Mouse (Mus musculus) spleen, postnatal 0 days (tissue): ENCODE results near the gene Gm4133. TPM values are rescaled to one million over a fixed set of nuclear protein-coding genes. Genes with fewer than 3 reads are reported as not detected.

Experiments
- polyA plus RNA-seq: library from polyadenylated mRNA; unstranded; fragments of >200 nt; fragmentation: Nextera tagmentation; extraction: Ambion mirVana; gene quantifications from 2 replicates; pipeline ENCODE4 v1.2.1, GENCODE M21; 2015

The Gm4133 gene
- not detected in 2 replicates for polyA plus RNA-seq

GRCm38 (mm10) chr7:20333965-20334364 is at the start of gene Gm4133:
TSS of gene Gm4133 (minus strand) at chr7:20334065.

GRCm38 (mm10) chr7:20375310-20375709 is 41.4 kb upstream of the Gm4133 start, which contains the start of gene Gm5728:
TSS of gene Gm5728 (minus strand) at chr7:20375410.

Other genes starting within 250 kb of the Gm4133 start
- gene Vmn1r91, start 234.4 kb downstream of the Gm4133 start, polyA plus RNA-seq = not detected in 2 replicates
- not detected in 2 replicates for gene Gm16442, start 211.5 kb downstream of the Gm4133 start, polyA plus RNA-seq
- gene Vmn1r93, start 195.0 kb downstream of the Gm4133 start, polyA plus RNA-seq = not detected in 2 replicates
- gene Vmn1r94, start 165.7 kb downstream of the Gm4133 start, polyA plus RNA-seq = not detected in 2 replicates
- gene Vmn1r95, start 140.4 kb downstream of the Gm4133 start, polyA plus RNA-seq = not detected in 2 replicates
- gene Gm6164, start 128.5 kb downstream of the Gm4133 start, polyA plus RNA-seq = not detected in 2 replicates
- gene Gm4498, start 100.2 kb downstream of the Gm4133 start, polyA plus RNA-seq = not detected in 2 replicates
- not detected in 2 replicates for gene Gm5890, start 71.2 kb downstream of the Gm4133 start, polyA plus RNA-seq
- not detected in 2 replicates for gene Gm5728, start 41.3 kb upstream of the Gm4133 start, polyA plus RNA-seq
- not detected in 2 replicates for gene Vmn1r100, start 83.9 kb upstream of the Gm4133 start, polyA plus RNA-seq
- gene Vmn1r101, start 108.5 kb upstream of the Gm4133 start, polyA plus RNA-seq = not detected in 2 replicates
- gene Gm10670, start 140.9 kb upstream of the Gm4133 start, polyA plus RNA-seq = not detected in 2 replicates
- not detected in 2 replicates for gene Vmn1r103, start 176.5 kb upstream of the Gm4133 start, polyA plus RNA-seq
- not detected in 2 replicates for gene Vmn1r104, start 199.8 kb upstream of the Gm4133 start, polyA plus RNA-seq
- gene Gm5726, start 211.7 kb upstream of the Gm4133 start, polyA plus RNA-seq = not detected in 2 replicates
- gene Gm4141, start 242.2 kb upstream of the Gm4133 start, polyA plus RNA-seq = not detected in 2 replicates